Mouse (Mus musculus) hematopoietic stem cell, adult 5-6 weeks (primary cell): ENCODE results near the gene Dnajb8. TPM values are rescaled to one million over a fixed set of nuclear protein-coding genes. Genes with fewer than 3 reads are reported as not detected.
A peak's percentile ranks its signal among the peaks of the same experiment; 100 is the strongest.

ENCODE experiments used
- ATAC-seq, 2 experiments: fragments of 125-278 bp in 1 of 2; replicated peaks in 1 of 2; 2 replicates each; pipeline ENCODE4 v1.8.0; 2016 to 2017; ENCODE audit warnings: inconsistent platforms in 2 of 2, mild to moderate bottlenecking in 2 of 2, moderate number of reproducible peaks in 2 of 2, low read depth in 1 of 2, moderate TSS enrichment in 1 of 2; ENCODE audit not compliant: low FRiP score in 2 of 2, poor library complexity in 2 of 2, severe bottlenecking in 2 of 2, insufficient read depth in 1 of 2, low TSS enrichment in 1 of 2
- total RNA-seq: library from RNA; stranded (forward); fragments of 172-1452, 232-1000 nt; gene quantifications from 2 replicates; pipeline ENCODE4 v1.2.3, GENCODE M21; 2017

Gene Dnajb8
- total RNA-seq, 1 experiment from 2014 or later = not detected

DNA sequence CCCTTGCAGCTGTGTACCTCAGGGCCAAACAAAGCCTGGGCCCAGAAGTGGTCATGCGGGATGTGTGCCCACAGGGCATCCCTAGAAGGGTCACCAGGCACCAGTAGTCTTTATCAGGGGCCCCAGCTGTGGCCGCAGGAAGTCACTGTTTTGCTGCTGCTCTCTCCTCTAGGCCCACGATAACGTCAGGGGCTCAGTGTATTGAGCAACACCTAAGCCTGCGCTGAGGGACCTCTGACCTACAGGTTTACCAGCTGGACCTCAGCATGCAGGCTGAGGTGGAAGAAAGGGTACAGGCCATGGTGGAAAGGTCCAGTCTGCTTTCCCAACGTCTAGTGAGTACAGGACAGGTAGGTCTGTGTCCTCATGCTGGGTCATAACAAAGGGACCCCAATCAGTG, 32.0 kb downstream of the Dnajb8 start:
- peak in 1 of 2 experiments; percentile 14; a peak in 2 of 4 replicates for ATAC-seq

DNA sequence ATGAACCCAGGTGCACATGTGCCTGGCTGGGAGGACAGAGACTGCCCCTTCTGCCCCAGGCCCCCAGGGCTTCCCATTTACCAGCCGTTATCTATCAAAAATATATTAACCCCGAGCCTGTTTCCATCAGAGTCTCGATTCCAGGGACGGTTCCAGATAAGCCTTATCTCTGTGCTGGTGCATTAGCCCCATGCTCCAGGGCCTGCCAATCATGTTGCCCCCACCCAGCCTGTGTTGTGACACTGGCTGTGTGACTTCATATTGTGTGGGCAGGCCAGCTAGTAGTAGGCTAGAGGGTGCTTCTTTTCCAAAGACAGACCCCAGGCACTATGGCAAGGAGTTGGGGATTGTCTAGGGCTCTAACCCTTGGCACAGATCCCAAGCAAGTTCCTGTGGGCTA, 33.4 kb downstream of the Dnajb8 start:
- ATAC-seq = no peak

DNA sequence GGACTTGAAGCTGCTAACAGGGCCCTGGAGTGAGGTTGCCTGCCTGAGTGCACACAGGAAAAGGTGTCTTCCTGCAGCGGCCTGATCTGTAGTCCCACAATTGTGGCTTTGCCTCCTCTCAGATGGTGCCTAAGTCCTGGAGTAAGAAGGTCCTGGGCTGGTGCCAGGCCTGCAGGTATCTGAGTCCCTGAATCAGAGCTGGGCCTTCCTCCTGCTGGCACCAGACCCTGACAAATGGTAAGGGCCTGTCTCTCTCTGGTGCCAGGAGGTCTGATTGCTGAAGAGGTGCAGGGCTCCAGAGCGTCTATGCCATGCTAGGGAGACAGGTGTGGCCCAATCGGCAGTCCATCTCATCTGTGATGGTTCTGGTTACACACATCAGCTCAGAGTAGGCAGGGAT, 37.6 kb downstream of the Dnajb8 start:
- ATAC-seq = no peak

DNA sequence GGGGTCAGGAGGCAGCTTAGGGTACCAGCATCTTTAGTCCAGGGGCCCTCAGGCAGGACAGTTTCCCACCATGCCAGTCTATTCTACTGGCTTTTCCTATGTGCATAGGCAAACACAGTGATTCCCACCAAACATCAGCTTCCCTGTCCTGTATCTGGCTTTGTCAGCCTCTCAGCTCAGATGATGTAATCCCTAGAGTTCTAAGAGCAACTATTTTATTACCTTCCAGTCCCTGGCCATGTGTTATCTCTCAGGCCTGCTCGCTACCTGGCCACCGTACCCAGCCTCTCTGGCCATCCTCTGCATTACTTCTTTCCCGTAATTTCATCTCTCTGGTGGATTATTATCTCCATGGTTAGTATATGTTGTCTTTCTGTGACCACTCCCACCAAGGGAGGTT, 38.6 kb downstream of the Dnajb8 start:
- ATAC-seq = no peak

- ATAC-seq = no peak
Observed at GRCm38 (mm10) chr6:88262160-88262559, 40.1 kb downstream of the Dnajb8 start.

- peak; percentile 54 to 61; a peak in 3 of 4 replicates for ATAC-seq
Observed at GRCm38 (mm10) chr6:88265355-88265754, 43.3 kb downstream of the Dnajb8 start.

DNA sequence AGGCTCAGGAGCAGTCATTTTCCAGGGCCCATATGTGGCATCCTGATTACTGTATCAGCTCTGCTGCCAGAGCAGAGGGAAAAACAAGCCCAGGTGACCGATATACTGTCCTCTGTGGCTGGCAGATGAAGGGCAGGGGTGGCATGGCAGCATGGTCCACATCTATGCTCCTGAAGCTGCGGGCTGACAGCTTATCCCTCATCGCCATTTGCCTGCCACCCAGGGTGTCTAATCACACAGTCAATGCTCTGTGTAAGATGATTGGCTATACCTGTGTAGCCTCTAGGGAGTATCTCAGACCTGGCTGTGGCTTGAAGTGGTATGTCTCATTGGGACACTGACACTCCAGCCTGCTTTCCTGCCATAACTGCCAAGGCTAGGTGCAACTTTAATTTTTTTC, 44.0 kb downstream of the Dnajb8 start:
- ATAC-seq = no peak

DNA sequence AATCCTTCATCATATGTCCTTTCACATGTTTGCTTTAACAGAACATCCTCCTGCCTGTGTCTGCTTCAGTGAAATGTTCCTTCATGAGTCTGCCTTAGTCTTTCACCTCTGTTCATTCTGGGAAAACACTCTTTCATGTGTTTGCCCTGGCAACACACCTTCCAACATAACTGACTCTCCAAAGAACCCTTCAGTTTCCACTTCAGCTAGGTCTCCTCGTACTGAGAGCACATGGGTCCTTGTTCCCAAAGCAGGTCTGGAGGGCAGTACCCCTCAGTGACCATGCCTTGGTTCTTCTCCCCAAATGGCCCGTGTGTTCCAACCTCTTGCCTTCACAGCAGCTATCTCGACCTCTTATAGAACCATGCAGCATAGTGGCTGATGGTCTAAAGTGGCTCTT, 45.0 kb downstream of the Dnajb8 start:
- ATAC-seq = no peak

GRCm38 (mm10) chr6:88267970-88268369, 45.9 kb downstream of the Dnajb8 start:
- ATAC-seq = no peak

DNA sequence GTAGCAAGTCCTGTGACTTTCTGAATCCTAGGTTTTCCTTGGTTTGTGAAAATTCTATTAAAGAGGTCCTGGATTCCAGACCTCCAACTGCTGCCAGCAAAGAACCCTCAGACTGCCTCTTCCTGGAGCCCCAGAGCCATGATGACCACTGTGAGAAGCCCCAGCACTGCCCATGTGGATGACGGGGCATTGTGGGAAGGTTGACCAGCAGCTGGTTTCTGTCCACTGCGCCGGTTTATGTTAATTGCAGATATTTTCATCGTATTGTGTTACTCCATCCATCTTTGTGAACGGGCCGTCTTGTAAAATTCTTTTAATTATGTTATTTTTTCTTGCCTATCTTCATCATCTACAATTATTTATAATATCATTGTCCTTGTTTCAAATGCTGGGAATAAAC, 52.6 kb downstream of the Dnajb8 start:
- no peak for ATAC-seq

- ATAC-seq = no peak
Observed at GRCm38 (mm10) chr6:88276221-88276620, 54.2 kb downstream of the Dnajb8 start.

GRCm38 (mm10) chr6:88277242-88277641, 55.2 kb downstream of the Dnajb8 start:
- ATAC-seq = no peak

GRCm38 (mm10) chr6:88278141-88278540, 56.1 kb downstream of the Dnajb8 start:
- no peak for ATAC-seq

DNA sequence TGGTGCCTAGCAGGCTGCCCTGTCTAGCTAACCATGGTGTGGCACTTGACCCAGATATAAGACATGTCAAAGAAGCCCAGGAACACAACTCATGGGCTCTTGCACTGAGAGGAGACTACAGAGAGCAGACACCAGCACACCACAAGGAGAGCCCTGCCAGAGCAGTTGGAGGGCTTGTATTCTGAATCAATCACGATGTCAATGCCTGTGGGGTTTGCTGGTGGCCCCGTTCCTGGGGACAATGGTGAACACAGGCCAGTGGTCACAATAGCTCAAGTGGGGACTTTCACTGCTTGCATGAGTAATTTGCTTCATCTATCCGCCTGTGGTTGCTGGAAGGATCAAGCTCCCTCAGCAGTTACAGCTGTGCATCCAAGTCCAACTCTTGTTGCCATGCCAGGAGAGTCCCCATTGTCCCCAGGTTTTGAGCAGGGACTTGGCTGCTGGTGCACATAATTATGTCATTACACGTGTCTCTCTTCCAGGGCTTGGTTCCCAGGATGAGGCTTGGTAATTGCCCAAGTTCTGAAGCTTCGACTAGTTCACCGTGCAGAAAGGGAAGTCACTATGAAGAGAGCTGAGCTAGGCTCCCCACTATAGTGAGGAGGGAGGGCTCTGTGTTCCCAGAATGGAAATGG, 68.2 kb downstream of the Dnajb8 start:
- ATAC-seq = no peak

DNA sequence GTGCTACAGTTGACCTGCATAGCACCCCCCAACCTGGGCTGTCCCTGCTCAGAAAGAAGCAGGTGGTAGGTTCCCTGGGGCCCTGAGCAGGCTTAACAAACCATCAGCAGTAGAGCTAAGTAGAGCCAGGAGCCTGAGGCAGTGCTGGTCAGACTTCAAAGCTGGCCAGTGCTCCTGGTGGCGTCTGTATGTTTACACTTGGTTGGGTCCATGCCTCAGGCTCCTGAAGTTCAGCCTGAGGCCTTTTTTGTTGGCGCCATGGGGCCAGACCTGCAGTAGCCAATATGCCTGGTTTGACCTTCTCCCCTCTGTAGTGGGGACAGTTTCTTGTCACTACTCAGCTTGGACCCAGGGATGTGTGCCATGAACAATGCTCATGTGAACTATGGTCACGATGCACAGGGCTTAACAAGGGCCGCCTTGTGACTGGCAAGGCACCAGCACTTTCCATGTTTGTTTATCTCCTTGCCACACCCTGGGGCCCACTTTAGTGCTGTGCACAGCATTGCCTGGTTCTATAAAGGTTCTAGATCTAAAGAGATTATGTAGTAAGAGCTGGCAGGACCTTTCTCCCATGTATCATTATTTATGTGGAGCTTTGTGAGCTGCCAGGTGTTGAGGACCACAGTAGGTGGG, 70.3 kb downstream of the Dnajb8 start:
- ATAC-seq = no peak; a peak in 1 of 4 replicates

DNA sequence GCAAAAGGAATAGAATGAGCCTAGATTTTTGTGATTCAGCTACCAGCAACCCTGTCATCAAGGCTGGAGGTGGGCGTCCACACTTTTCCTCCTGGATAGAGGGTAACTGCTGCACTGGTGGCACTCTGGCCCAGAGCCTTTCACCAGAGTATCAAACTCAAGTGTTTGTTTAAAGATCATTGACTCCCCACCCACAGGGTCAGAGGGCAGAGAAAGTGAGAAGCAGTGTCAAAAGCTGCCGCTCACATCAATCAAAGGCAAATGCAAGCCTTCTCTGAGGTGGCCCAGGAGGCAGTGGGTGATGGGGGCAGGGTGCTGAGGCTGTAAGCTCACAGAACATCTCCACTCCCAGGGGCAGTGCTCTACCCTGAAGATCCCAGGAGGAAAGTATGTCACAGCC, 77.4 kb downstream of the Dnajb8 start:
- ATAC-seq = peak in 1 of 2 experiments; percentile 37; a peak in 1 of 4 replicates

- no peak for ATAC-seq
Observed at GRCm38 (mm10) chr6:88301234-88301633, 79.2 kb downstream of the Dnajb8 start.
